Mouse (Mus musculus) frontal cortex, adult 2 months (tissue): Measurements from ENCODE around the gene Rapgef1. TPM values are rescaled to one million over a fixed set of nuclear protein-coding genes. Genes with fewer than 3 reads are reported as not detected.
A peak's percentile ranks its signal among the peaks of the same experiment; 100 is the strongest.

Experiments used
- DNase-seq, 2 experiments: peaks; one replicate each; pipeline ENCODE4 v3.0.0; 2022; ENCODE audit warnings: low spot score in 1 of 2; ENCODE audit errors: extremely low spot score in 1 of 2
- polyA plus RNA-seq: library from polyadenylated mRNA; depleted of rRNA; stranded (reverse); fragments of >200 nt; gene quantifications from 2 replicates; pipeline ENCODE4 v1.2.3, GENCODE M21; 2012

Gene Rapgef1
- polyA plus RNA-seq, 1 experiment, result 80.1 TPM

GRCm38 (mm10) chr2:29669711-29670110, 50.2 kb downstream of the Rapgef1 start:
- peak in 1 of 2 experiments; percentile 57 for DNase-seq

GRCm38 (mm10) chr2:29670231-29670991, 50.9 kb downstream of the Rapgef1 start:
- peak; percentile 44 to 64 for DNase-seq

DNA sequence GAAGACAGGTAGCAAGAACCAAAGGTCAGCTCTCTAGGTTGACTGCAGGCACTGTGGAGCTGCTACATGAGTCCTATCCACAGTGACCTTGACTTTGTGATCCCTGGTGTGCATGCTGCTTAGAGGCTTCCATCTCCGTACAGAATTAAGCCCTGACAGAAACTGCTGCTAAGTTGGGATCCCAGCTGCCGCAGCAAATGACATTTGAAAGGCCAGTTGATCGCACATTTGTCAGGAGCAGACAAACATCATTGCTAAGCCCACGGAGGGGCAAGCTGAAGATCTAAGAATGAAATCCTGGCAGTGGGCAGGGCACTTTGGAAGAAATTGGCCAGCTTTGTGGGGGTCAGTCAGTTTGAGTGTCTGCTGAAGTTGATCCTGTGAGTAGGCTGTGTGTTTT, 51.9 kb downstream of the Rapgef1 start:
- no peak for DNase-seq

GRCm38 (mm10) chr2:29671856-29672255, 52.3 kb downstream of the Rapgef1 start:
- no peak for DNase-seq

DNA sequence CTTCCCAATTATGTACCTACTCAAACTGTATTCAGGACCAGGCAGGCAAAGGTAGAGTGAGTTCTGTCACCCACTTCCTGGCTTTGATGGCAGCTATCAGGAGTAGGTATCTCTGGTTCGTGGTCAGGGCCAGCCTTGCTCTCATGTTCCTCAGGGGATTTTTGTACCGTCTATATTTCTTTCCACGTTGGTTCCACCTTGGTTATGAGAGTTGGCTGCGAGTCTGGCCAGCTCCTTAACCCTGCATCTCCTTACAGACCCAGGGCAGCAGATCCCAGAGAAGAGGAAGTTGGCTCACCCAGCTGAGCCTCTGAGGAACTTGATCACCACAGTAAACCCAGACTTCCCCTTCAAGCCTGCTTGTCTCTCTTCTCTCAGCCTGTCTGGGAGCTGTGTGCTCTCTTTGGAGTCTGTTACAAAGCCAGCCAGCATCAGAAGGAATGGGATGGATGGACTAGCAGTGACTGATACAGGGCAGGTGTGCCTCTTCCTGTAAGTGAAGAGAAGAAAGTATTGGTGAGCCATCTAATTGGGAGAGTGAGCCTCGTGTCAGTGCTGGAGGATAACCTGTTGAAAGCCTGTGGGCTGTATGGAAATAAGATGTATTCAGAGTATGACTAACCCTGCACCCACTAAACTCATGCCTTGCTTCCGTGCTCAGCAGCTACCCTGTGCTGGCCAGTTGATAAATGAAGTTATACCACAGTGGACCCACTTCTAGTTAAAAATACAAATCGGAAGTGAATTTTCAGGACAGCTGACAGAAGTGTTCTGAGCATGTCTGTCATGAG, 53.4 kb downstream of the Rapgef1 start:
- no peak for DNase-seq

GRCm38 (mm10) chr2:29674087-29674486, 54.6 kb downstream of the Rapgef1 start:
- no peak for DNase-seq

- no peak for DNase-seq
Observed at GRCm38 (mm10) chr2:29674545-29674944, 55.0 kb downstream of the Rapgef1 start.

- no peak for DNase-seq
Observed at GRCm38 (mm10) chr2:29675846-29676245, 56.3 kb downstream of the Rapgef1 start.

DNA sequence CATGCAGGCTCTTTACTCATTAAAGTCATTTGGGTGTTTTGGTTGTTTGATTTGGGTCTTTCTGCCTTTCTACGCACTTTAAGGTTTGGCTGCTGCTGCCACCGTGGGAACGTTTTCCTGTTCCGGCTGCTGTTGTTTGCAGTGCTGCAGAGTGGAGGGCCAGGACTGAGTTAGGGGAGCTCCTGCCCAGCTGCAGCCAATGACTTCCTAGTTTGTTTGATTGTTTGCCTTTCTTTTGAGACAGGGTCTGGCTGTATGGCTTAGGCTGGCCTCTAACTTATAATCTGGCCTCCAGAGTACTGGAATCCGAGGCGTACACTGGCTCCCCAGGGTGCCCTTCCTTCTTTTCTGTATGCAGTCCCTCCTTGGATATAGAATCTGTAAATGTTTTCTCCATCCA, 57.0 kb downstream of the Rapgef1 start:
- no peak for DNase-seq

GRCm38 (mm10) chr2:29677842-29678241, 58.3 kb downstream of the Rapgef1 start:
- no peak for DNase-seq

GRCm38 (mm10) chr2:29678524-29678923, 59.0 kb downstream of the Rapgef1 start:
- no peak for DNase-seq

GRCm38 (mm10) chr2:29679710-29680584, 60.4 kb downstream of the Rapgef1 start:
- DNase-seq, result no peak

- DNase-seq, result no peak
Observed at GRCm38 (mm10) chr2:29683261-29683999, 63.9 kb downstream of the Rapgef1 start.

GRCm38 (mm10) chr2:29684498-29684897, 65.0 kb downstream of the Rapgef1 start:
- DNase-seq, result no peak

DNA sequence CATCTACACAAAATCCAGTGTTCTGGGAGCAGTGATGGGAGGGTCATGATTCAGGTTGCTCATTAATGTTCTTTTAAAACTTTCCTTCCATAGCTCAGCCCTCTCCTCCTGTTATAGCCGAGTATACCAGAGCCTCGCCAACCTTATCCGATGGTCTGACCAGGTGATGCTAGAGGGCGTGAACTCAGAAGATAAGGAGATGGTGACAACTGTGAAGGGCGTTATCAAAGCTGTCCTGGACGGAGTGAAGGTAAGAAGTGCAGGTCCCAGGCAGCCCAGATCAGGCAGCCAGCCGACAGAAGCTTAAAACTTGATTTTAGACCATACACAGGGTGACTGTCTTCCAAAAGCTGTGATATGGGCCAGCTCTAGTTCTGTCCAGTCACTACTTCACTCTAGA, 69.5 kb downstream of the Rapgef1 start:
- DNase-seq, result no peak

- DNase-seq, result no peak
Observed at GRCm38 (mm10) chr2:29689495-29689894, 70.0 kb downstream of the Rapgef1 start.

- no peak for DNase-seq
Observed at GRCm38 (mm10) chr2:29691068-29691467, 71.5 kb downstream of the Rapgef1 start.

GRCm38 (mm10) chr2:29691507-29691906, 72.0 kb downstream of the Rapgef1 start:
- no peak for DNase-seq

GRCm38 (mm10) chr2:29692192-29692591, 72.7 kb downstream of the Rapgef1 start:
- no peak for DNase-seq

DNA sequence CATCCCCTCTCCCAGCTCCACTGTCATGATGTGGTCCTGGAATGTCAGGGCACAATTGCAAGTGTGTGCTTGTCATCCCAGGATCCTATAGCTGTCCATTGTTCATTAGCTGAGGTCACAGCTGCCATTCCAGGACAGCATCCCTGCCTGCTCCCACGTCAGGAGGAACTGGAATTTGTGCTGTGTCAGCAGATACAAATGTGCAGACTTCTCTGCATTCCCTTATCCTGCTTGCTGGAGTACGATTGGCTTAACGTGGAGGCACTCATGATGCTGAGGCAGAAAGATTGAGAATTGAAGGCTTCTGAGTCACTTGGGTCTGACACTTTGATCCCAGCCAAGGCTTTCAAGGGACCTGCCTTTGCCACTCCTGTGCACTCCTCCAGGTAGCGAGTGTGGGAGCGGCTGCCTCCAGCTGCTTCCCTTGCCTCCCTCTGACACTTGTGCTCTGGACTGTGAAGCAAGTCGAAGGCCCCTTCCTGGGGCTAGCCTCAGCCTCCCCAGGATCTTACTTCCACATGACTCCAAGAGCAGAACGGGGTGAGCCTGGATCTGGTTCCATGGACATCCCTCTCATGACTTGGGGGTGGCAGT, 76.8 kb downstream of the Rapgef1 start:
- DNase-seq, result no peak
